In the genomic region with DNA sequence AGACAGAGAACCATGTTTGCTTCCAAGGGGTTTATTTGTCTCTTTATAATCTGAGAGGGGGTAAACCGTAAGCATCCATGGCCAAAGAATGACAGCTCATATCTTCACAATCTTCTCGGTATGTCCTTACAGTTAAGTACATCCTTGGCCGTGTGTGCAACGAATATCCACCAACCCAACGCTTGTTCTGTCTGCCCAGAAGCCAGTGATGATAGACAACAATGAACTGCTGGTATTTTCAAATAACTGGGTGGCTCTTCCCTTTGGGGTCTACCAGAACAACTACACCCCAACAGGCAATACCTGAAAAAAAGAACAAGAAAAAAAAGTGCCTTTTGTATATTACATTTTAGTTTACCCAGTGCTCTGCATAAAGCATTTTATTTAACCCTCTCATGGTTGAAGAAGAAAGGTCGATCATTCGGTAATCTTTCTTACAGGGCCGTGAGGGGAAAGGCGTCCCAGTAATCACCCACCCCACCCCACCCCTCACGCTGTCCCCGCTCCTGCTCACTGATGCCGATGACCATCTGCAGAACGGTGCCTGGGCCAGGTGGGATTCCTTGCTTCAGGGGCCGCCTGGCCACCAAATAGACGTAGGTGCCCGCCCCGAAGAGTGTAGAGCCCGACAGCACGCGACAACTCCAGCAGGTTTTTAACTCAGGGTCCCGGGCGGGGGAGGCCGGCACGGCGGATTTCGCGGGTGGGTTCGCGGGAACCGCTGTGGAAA, we compare ENCODE assay signal across 8 mouse cellular contexts. TPM values are rescaled to one million over a fixed set of nuclear protein-coding genes. Genes with fewer than 3 reads are reported as not detected.
DNase-seq lines count a peak whose midpoint lies in the region; ATAC-seq and TF ChIP-seq lines count a peak whose summit lies in the region.

No protein-coding gene starts in this region.

- in situ Hi-C loops in Patski (cut with MboI; ENCODE audit: low pct_unique_long_range_greater_than_20kb), result no loop called here

- H3K36me3 ChIP-seq in kidney, embryonic 15.5 days, result peaks cover 32% of the 10 kb centered on the region
- peaks cover 27% of the 10 kb centered on the region for H3K36me3 ChIP-seq in limb, embryonic 13.5 days
- no peaks in the 10 kb centered on the region for H3K36me3 ChIP-seq in small intestine, adult 2 months (ENCODE audit: control insufficient read depth, insufficient read depth, low read length)

- no peaks in the 10 kb centered on the region for H3K9me3 ChIP-seq in kidney, embryonic 15.5 days (replicated peaks)
- H3K9me3 ChIP-seq in limb, embryonic 13.5 days, result 0 out of 2 replicates have a peak, but pooled peaks cover 3% of the 10 kb centered on the region

- CTCF ChIA-PET in Patski (lab: Charles Lee), result no interaction called here

- H3K27me3 ChIP-seq in kidney, embryonic 15.5 days, result no peaks in the 10 kb centered on the region
- H3K27me3 ChIP-seq in Patski, result no peaks in the 10 kb centered on the region
- H3K27me3 ChIP-seq in limb, embryonic 13.5 days, result no peaks in the 10 kb centered on the region
- no peaks in the 10 kb centered on the region for H3K27me3 ChIP-seq in small intestine, adult 2 months (ENCODE audit: control insufficient read depth, insufficient read depth, low read length)

- peak overlapping the region; percentile 78 for H3K9ac ChIP-seq in kidney, embryonic 15.5 days
- peak overlapping the region; percentile 89 for H3K9ac ChIP-seq in limb, embryonic 13.5 days

- TF ChIP-seq POLR2A in small intestine, adult 2 months (IDR thresholded peaks at IDR 0.05; ENCODE audit: low read depth, low read length), result no peak

- 7% methylated on average over 30 of the region's 30 CpGs for WGBS in kidney, embryonic 15.5 days
- 9% methylated on average over 30 of the region's 30 CpGs for WGBS in limb, embryonic 13.5 days
- 3% methylated on average over 30 of the region's 30 CpGs for WGBS in small intestine, adult 2 months

- H3K4me2 ChIP-seq in kidney, embryonic 15.5 days, result peak overlapping the region; percentile 58
- H3K4me2 ChIP-seq in limb, embryonic 13.5 days (replicated peaks), result peak overlapping the region; percentile 67

- POLR2A ChIA-PET in Patski (lab: Charles Lee), result no interaction called here

- H3K27ac ChIP-seq in kidney, embryonic 15.5 days, result peak overlapping the region; percentile 24; the same call in 1 of the 2 replicates
- H3K27ac ChIP-seq in limb, embryonic 13.5 days, result 0 out of 2 replicates have a peak overlapping the region, but pooled peaks have one; percentile 39
- H3K27ac ChIP-seq in small intestine, adult 2 months (ENCODE audit: insufficient read depth, low read depth, low read length), result no peak overlapping the region

- TF ChIP-seq CTCF in Patski (IDR thresholded peaks at IDR 0.05), result no peak
- no peak; the same call in 1 of the 2 replicates for TF ChIP-seq CTCF in small intestine, adult 2 months (IDR thresholded peaks at IDR 0.05; ENCODE audit: extremely low read depth, insufficient read length, insufficient replicate concordance, low read depth, low read length)

- H3K4me1 ChIP-seq in kidney, embryonic 15.5 days, result no peaks in the 10 kb centered on the region
- H3K4me1 ChIP-seq in limb, embryonic 13.5 days, result 0 out of 2 replicates have a peak, but pooled peaks cover 3% of the 10 kb centered on the region
- H3K4me1 ChIP-seq in small intestine, adult 2 months (ENCODE audit: control insufficient read depth, insufficient read depth, insufficient read length, low read length), result peaks cover 3% of the 10 kb centered on the region; the same call in 1 of the 2 replicates

- peak; percentile 95 for ATAC-seq in kidney, embryonic 15.5 days (replicated peaks; ENCODE audit: low FRiP score)
- peak; percentile 86 for ATAC-seq in Patski
- ATAC-seq in erythroid progenitor cell, adult 5-6 weeks (replicated peaks; ENCODE audit: low FRiP score, poor library complexity, severe bottlenecking), result peak; percentile 77
- peak; percentile 87 for ATAC-seq in limb, embryonic 13.5 days (ENCODE audit: low FRiP score, low read depth)

- no peak for DNase-seq in kidney, postnatal 14 days
- no peak for DNase-seq in Patski (ENCODE audit: low read depth, low spot score)
- DNase-seq in urinary bladder, adult 18-20 months (ENCODE audit: low spot score in 2 of 2), result no peak
- DNase-seq in spleen, adult 12 weeks (ENCODE audit: low spot score), result no peak

- peak overlapping the region; percentile 80 for H3K4me3 ChIP-seq in kidney, embryonic 15.5 days (replicated peaks)
- H3K4me3 ChIP-seq in limb, embryonic 13.5 days, result peak overlapping the region; percentile 80
- H3K4me3 ChIP-seq in small intestine, adult 2 months (ENCODE audit: low read depth, low read length), result peak overlapping the region; percentile 83

RNA-seq across cellular contexts. Expression of gene Dmac1, which starts 0.5 kb away (rescaled TPM):
- polyA plus RNA-seq in kidney, embryonic 15.5 days (2015; fragmentation: Nextera tagmentation; extraction: Ambion mirVana), result 128 and 137 TPM in 2 replicates
- 25.1 TPM for polyA plus RNA-seq in Patski (2021)
- 31.9 and 32.1 TPM in 2 replicates for total RNA-seq in erythroid progenitor cell, adult 5-6 weeks (2015; ENCODE audit: low replicate concordance)
- total RNA-seq in erythroid progenitor cell, adult 5-6 weeks (2017; ENCODE audit: low replicate concordance), result 13.0 and 17.7 TPM in 2 replicates
- polyA plus RNA-seq in limb, embryonic 13.5 days (2015; fragmentation: Nextera tagmentation; extraction: Ambion mirVana), result 139 and 140 TPM in 2 replicates
- 20.4 and 28.0 TPM in 2 replicates for polyA plus RNA-seq in small intestine, adult 2 months (2012; rRNA removed)
